Mouse (Mus musculus) layer of hippocampus, adult 9-10 months (tissue): Measurements from ENCODE around the gene Fbl.
"Not testable (repeated sequence)": the region's sequence is repeated elsewhere in the genome, so short reads cannot be mapped to it uniquely, and the experiment has no call there.

Experiments used
- DNase-seq: peaks from one replicate; pipeline ENCODE4 v3.0.0; 2022; ENCODE audit warnings: low spot score

The Fbl gene

DNA sequence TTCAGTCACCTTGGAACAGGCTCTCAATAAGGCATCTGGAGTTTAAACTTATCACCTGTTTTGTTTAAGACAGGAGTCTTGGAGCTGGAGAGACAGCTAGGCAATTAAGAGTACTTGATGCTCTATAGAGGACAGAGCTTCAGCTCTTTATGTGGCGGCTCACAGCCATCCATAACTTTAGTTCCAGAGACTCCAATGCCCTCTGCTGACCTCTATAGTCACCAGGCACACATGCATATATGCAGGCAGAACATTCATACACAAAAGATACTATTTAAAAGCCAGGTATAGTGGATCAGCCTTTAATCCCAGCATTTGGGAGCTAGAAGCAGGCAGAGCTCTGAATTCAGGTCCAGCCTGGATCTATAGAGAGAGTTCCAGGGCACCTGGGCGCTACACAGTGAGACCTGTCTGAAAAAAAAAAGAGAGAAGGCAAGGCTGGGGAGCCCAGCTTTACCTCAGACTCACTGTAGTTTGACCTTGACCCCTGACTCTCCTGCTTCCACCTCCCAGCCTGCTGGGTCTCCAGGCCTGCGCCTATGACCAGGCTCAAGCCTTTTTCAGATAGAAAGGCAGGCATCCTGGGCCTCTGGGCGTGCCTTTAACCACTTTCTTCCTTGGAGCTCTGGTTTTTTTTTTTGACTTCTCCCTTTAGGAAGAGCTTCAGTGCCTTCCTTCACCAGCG is 26.0 kb downstream of the Fbl start:
- no peak for DNase-seq

DNA sequence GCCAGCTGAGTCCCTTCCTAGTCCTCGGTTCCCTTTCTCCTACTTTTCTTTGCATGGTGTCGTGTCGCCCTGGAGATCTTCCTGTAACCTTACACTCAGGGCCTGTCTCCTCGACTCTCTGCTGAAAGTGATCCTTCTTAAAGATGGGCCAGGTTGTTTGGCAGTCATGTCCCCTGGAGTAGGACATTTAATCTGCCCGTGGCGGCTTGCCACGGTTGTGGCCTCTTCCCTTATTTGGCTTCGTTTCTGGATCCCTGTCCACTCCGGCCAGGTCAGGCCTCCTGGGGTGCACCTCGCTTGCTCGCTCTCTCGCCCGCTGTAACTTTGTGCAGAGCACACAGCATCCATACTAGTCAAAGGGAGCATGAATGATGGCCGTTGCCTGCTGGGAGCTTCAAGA is 27.0 kb downstream of the Fbl start:
- no peak for DNase-seq

DNA sequence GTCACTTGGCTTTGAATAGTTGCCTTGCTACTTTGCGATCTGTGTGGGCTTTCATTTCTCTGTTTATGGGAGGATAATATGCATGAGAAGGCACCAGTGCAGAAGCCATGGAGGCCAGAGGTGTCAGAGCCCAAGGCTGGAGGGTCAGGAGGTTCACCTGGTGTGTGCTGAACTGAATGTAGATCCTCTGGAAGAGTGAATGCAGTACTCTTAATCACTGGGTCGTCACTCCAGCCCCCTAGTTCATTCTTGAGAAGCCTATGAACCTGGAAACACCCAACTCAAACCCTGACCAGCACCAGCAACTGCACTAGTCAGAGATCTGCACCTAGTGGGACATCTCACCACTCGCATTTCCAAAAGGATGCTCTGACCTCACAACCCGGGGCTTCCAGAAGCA is 29.5 kb downstream of the Fbl start:
- DNase-seq: no peak

DNA sequence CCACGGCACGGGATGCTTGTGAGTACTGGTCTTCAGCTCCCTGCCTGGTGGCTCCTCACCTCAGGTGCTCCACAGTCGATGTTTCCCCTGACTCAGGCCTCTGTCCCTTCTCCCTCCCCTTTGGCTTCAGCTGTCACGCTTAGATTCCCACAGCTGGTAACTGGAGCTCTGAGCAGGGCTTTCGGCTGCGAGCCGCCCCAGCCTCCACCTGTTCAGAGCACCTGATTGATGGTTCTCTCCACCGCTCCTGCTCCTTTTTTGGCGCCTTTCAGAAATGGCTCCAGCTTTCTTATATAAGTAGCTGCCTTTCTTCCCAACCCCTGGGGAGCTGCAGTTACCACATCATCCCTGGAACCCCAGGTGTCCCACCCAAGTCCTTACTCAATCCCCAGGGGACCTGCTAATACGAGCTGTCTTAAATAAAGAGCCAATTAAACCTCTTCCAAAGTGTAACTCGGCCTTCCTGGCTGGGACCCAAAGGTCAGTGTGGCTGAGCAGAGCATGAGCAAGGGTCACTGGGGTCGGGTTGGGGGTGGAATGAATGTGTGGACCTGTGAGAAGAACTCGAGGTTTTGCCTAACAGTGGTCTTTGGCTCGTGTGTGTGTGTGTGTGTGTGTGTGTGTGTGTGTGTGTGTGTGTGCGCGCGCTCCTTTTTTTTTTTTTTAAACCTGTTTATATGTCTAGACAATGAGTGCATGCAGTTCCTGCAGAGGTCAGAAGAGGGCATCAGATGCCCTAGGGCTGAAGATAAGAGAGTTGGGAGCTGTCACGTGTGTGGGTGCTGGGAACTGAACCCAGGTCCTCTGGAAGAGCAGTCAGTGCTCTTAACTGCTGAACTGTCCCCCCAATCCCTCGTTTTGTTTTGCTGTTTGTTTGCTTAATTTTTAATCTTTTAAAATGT is 33.9 kb downstream of the Fbl start:
- no peak for DNase-seq

DNA sequence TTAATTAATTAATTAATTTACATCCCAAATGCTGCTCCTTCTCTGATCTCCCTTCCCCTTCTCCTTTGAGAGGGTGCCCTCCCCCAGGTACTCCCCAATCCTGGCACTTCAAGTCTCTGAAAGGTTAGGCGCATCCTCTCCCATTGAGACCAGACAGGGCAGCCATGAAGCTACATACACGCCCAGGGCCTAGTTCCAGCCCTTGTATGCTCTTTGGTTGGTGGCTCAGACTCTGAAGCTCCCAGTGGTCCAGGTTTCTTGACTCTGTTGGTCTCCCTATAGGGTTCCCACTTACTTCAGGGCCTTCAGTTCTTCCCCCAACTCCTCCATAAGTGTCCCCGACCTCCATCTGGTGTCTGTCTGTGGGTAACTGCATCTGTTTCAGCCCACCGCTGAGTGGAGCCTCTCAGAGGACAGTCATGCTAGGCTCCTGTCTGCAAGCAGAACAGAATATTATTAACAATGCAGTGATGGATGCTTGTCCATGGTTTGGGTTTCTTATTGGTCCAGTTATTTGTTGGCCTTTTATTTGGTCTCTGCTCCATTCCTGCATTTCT is 36.6 kb downstream of the Fbl start:
- no peak for DNase-seq

DNA sequence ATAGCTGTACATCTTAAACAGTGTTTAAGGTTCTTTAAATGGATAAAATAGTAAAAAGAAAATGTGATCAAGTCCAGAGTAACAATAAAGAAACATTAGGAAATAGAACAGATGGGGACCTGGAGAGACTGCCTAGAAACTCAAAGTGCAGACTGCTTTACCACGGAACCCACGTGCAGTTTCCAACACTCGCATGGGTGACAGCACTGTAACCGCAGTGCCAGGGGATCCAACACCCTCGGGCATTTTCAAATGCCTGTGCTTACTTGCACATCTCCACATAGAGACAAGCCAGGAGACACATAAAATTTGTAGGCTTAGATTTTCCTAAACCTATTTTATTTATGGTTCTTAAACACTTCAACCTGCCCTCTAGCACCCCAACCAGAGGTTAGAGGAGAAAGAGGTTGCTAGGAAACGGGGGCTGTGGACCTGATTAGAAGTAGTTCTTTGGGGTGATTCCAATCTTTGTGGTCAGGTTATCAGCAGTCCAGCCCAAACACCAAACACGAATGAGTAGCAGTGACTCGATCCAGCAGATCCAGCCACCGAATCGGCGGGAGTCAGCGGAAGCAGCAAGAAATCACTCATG is 39.0 kb downstream of the Fbl start:
- DNase-seq: no peak

DNA sequence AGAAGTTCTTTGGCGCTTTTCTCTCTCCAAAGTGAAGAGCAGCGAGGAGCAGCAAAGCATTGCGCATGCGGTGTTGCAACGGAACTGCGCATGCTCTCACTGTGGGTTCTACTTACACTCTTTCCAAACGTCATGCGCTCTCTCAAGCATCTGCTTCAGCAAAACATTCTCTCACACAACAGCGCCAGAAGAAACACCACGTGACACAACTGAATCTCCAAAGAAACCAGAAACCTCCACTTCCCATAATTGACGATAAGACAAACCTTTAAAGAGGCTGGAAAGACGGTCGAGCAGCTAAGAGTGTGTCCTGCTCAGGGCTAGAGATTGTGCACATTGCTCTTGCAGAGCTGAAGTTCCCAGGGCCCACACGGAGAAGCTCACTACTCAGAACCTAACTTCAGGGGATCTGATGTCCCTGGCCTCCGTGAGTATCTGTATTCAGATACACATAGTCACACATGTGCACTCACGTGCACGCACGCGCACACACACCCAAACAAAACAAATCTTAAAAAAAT is 39.5 kb downstream of the Fbl start:
- DNase-seq: peak; percentile 57

DNA sequence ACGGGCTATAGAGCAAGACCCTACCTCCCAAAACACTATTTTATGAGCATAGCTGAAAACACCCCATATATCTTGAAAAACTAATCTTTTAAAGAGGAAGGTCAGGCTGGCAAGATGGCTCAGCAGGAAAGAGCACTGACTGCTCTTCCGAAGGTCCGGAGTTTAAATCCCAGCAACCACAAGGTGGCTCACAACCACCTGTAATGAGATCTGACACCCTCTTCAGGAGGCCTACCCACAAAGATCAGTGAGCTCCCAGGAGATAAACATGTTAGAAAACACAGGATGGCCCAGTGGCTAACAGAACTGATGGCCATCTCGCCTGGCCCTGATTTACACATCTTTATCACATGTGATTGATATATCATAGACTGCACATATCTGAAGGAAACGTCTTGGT is 41.2 kb downstream of the Fbl start:
- no peak for DNase-seq

DNA sequence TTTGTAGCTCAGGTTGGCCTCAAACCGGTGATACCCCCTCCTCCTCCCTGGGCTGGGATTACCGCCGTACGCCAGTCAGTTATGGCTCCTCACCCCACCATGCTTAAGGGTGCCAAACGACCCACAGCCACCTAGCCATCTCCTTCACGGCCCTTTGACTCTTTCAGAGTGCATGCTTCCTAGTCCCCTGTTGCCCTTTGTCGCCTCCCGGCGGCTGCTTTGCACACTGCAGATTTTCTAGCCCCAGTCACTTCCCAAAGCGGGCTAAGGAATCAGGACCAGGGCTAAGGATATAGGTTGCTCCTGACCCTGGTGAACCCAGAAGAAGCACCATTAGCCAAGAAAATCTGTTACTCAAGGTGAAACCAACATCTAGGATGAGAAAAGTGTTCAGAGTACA is 44.6 kb downstream of the Fbl start:
- no peak for DNase-seq

DNA sequence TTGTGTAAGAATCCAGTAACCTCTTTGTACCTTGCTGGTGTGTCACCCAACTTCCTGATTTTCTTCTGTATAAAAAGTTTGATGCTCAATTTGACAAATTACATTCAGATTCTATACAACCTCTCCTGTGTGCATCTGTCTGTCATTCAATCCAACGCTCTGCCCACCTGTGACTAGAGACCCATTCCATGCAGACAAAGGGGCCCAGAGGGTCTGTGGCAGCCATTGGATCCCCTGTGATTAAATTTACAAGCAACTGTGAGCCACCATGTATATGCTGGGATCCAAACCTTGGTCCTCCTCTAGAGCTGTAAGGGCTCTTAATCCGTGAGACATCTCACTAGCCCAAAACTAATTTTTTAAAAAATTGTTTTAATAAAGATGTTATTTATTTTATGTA is 46.4 kb downstream of the Fbl start:
- DNase-seq: not testable (repeated sequence)

DNA sequence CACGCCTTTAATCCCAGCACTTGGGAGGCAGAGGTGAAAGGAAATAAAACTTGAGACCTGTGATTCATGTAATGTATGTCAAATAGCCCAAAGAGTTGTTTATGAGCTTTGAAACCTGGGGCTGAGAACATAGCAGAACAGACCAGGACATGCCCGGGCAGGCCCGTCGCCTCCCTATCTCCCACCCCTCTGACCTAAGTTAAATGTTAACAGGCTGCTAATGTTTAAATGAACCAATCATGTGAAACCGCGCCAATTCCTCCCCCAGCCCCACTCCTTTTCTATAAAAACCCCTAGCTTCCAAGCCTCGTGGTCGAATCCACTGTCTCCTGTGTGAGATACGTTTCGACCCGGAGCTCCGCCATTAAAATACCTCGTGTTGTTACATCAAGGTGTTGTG is 48.3 kb downstream of the Fbl start:
- not testable (repeated sequence) for DNase-seq

DNA sequence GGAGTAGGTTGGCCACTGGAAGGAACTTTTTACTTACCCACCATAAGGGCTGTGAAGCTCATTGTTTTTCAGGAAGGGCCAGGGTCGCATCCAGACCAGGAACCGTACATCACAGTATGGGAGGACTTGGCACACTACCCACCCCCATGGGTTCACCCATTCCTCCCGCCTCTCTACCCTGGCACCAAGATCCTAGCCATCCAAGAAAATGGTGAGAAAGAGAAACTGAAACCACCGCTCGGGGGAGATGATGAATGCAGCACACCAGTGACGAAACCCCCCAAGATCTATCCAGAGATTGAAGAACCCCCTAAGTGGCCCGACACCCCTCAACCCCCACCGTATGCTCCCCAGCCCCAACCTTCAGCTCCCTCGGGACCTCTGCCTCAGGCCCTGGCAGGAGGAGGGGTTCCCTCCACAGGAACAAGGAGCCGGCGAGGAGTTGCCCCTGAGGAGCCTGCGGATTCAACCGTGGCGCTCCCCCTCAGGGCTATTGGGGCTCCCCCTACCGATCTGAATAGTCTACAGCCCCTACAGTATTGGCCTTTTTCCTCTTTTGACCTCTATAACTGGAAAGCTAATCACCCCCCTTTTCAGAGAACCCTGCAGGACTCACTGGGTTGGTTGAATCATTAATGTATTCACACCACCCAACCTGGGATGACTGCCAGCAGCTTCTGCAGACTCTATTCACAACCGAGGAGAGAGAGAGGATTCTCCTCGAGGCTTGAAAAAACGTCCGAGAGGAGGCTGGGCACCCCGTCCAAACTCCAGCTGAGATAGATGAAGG is 49.6 kb downstream of the Fbl start:
- peak; percentile 30 for DNase-seq

DNA sequence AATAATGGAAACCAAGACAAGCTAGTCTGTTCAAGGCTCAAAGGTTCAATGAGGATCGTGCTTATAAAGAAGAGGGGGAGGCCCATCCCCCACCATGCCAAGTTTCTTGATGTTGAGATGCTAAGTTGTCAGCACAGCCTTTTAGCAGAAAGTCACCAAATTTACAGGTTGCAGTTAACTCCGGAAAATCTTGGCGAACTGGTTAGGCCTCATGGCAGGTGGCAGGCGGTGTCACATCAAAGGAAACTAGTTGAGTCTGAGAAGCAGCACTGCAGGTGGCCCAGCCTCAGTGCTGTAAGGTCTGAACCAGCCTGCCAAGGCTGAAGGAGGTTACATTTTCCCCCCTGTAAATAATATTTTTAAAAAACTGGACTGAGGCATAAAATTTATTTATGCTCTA is 57.3 kb downstream of the Fbl start:
- not testable (repeated sequence) for DNase-seq

DNA sequence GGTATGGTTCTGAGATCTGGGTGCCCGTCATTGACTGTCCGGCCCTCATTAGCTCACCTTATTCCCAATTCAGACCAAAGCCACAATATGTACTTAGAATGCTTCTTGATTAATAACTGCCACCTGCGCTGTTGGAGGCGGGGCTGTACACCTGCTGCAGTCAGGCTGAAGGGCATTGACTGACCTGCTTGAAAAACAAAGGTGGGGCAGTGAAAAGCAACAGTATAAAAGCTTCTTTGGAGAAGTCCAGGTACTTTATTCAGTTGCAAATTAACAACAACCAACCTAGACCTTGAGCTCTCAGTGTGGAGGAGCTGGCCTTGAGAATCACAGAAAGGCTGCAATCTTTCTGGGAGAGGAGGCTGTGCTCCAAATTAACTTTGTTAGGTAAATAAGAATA is 57.9 kb downstream of the Fbl start:
- not testable (repeated sequence) for DNase-seq
